Mouse (Mus musculus) myocyte (in vitro differentiated cells): Measurements from ENCODE around the gene Twsg1.

ENCODE experiments used
- E2F4 ChIP-seq: IDR thresholded peaks from one replicate; pipeline ENCODE4 v1.6.1; 2011; ENCODE audit warnings: mild to moderate bottlenecking, control low read depth, moderate library complexity; ENCODE audit not compliant: insufficient read depth
- POLR2A ChIP-seq: IDR thresholded peaks from one replicate; pipeline ENCODE4 v1.6.1; 2011; ENCODE audit warnings: low read depth, mild to moderate bottlenecking, control low read depth, moderate library complexity; ENCODE audit not compliant: insufficient read length
- POLR2AphosphoS2 ChIP-seq: IDR thresholded peaks from one replicate; pipeline ENCODE4 v1.6.1; 2011; ENCODE audit warnings: low read depth, control low read depth; ENCODE audit not compliant: insufficient read length
- REST ChIP-seq: IDR thresholded peaks from one replicate; pipeline ENCODE4 v1.6.1; 2011; ENCODE audit warnings: mild to moderate bottlenecking, control low read depth, moderate library complexity; ENCODE audit not compliant: insufficient read depth, insufficient read length
- SRF ChIP-seq: IDR thresholded peaks from one replicate; pipeline ENCODE4 v1.6.1; 2011; ENCODE audit warnings: low read depth; ENCODE audit not compliant: control insufficient read depth, insufficient read length
- USF1 ChIP-seq: IDR thresholded peaks from one replicate; pipeline ENCODE4 v1.6.1; 2011; ENCODE audit warnings: low read depth, mild to moderate bottlenecking, control low read depth, moderate library complexity

DNA sequence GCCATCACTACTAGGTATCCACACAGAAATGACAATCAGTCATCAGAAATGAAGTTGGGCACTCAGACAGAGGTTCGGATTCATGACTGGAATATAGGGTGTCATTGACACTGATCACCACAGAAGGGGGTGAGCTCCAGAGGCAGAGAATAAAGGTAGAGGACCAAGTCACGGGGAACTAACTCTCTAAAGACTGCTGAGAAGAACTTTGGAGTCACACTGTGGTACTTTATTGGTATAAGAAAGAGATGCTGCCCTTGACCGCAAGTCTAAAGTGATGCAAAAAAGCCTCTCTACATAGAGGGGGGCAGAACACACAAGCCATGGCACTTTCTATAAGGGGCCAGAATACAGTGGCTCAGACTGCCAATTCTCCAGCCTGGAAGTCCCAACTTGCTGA is 5.1 kb upstream of the Twsg1 start:
- TF ChIP-seq SRF (no peak), REST (no peak), POLR2A (no peak), E2F4 (no peak), USF1 (no peak), POLR2AphosphoS2 (no peak)
